Mouse (Mus musculus): ENCODE measurements around the gene Ssr4. TPM values are rescaled to one million over a fixed set of nuclear protein-coding genes. Genes with fewer than 3 reads are reported as not detected.
"Not testable (repeated sequence)": the region's sequence is repeated elsewhere in the genome, so short reads cannot be mapped to it uniquely, and the experiment has no call there.

The Ssr4 gene
- polyA plus RNA-seq (2016; fragmentation: Nextera tagmentation; extraction: Ambion mirVana) = 162 and 173 TPM in 2 replicates

GRCm38 (mm10) chrX:73786364-73787224 is at the start of gene Ssr4, which contains the start of gene Idh3g:
Gene Ssr4 (plus strand): TSS chrX:73787028.
Gene Idh3g (minus strand): TSS chrX:73786897.
- WGBS (ENCODE audit: insufficient replicate concordance) = 9% methylated on average over 50 of the region's 52 CpGs
- H3K9ac ChIP-seq = peak within 1 kb of the TSS; percentile 82
- peaks cover 31% of the 10 kb centered on the region for H3K4me1 ChIP-seq
- H3K9me3 ChIP-seq (replicated peaks) = no peaks in the 10 kb centered on the region
- peak within 1 kb of the TSS; percentile 93 for H3K27ac ChIP-seq
- peak; percentile 93 for ATAC-seq
- peak within 1 kb of the TSS; percentile 71 for H3K4me3 ChIP-seq
- H3K36me3 ChIP-seq = peaks cover 40% of the 10 kb centered on the region
- H3K4me2 ChIP-seq = peak within 1 kb of the TSS; percentile 75
- H3K27me3 ChIP-seq (replicated peaks) = peaks cover 7% of the 10 kb centered on the region

DNA sequence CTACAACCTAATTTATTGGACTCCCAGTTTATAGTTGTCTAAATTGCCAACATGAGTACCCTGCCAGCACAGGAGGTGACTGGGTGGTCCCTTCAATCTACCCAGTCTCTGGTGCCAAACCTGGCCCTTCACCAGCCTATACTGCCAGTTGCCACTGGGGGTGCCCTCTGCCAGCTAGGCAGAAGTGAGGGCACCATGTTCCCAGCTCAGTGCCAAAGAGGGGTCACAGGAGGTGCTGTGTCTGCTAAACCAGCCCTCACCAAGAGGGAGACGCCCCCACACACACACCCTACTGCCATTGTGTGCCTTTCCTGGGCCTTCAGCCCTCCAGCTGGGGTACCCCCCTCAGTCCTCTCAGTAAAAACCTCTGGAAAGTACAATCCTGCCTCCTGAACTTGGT is 48.7 kb upstream of the Ssr4 start:
- H3K4me1 ChIP-seq = no peaks in the 10 kb centered on the region
- peaks cover 7% of the 10 kb centered on the region; the same call in 1 of the 2 replicates for H3K27me3 ChIP-seq (replicated peaks)
- no peak overlapping the region for H3K9ac ChIP-seq
- WGBS (ENCODE audit: insufficient replicate concordance) = 56% methylated on average over 1 of the region's 1 CpGs
- ATAC-seq = no peak
- H3K4me2 ChIP-seq = no peak overlapping the region
- no peak overlapping the region for H3K4me3 ChIP-seq
- no peak overlapping the region for H3K27ac ChIP-seq
- no peaks in the 10 kb centered on the region for H3K9me3 ChIP-seq (replicated peaks)
- peaks cover 7% of the 10 kb centered on the region; the same call in 1 of the 2 replicates for H3K36me3 ChIP-seq

GRCm38 (mm10) chrX:73739151-73739550 is 47.7 kb upstream of the Ssr4 start:
- ATAC-seq = no peak
- H3K9me3 ChIP-seq (replicated peaks) = no peaks in the 10 kb centered on the region
- H3K36me3 ChIP-seq = peaks cover 4% of the 10 kb centered on the region; the same call in 1 of the 2 replicates
- WGBS (ENCODE audit: insufficient replicate concordance) = 48% methylated on average over 5 of the region's 5 CpGs
- no peak overlapping the region for H3K4me3 ChIP-seq
- no peak overlapping the region for H3K27ac ChIP-seq
- no peak overlapping the region for H3K9ac ChIP-seq
- H3K27me3 ChIP-seq (replicated peaks) = peaks cover 7% of the 10 kb centered on the region; the same call in 1 of the 2 replicates
- no peaks in the 10 kb centered on the region for H3K4me1 ChIP-seq
- H3K4me2 ChIP-seq = no peak overlapping the region

- WGBS (ENCODE audit: insufficient replicate concordance) = 76% methylated on average over 7 of the region's 7 CpGs
- not testable (repeated sequence) for H3K4me3 ChIP-seq; H3K4me2 ChIP-seq; H3K27me3 ChIP-seq (replicated peaks); ATAC-seq; H3K9me3 ChIP-seq (replicated peaks); H3K36me3 ChIP-seq; H3K4me1 ChIP-seq; H3K27ac ChIP-seq; H3K9ac ChIP-seq
Measured at GRCm38 (mm10) chrX:73739841-73740240, 47.0 kb upstream of the Ssr4 start.

GRCm38 (mm10) chrX:73744774-73745481 is 41.9 kb upstream of the Ssr4 start:
- no peaks in the 10 kb centered on the region for H3K4me1 ChIP-seq
- no peak for ATAC-seq
- no peak overlapping the region for H3K4me3 ChIP-seq
- no peak overlapping the region for H3K4me2 ChIP-seq
- no peak overlapping the region for H3K9ac ChIP-seq
- H3K9me3 ChIP-seq (replicated peaks) = no peaks in the 10 kb centered on the region
- H3K27ac ChIP-seq = no peak overlapping the region
- H3K27me3 ChIP-seq (replicated peaks) = no peaks in the 10 kb centered on the region
- H3K36me3 ChIP-seq = no peaks in the 10 kb centered on the region
- 53% methylated on average over 1 of the region's 1 CpGs for WGBS (ENCODE audit: insufficient replicate concordance)

DNA sequence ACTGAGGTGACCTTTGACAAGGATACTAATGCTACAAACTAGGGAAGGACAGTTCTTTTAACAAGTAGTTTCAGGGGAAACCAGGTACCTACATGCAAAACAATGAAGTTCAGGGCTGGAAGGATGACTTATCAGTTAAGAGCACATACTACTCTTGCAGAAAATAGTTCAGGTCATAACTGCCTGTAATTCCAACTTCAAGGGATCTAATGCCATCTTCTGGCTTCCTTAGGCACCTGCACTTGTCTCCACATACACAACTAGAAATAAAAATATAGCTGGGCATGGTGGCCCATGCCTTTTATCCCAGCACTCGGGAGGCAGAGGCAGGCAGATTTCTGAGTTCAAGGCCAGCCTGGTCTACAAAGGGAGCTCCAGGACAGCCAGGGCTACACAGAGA is 37.9 kb upstream of the Ssr4 start:
- no peaks in the 10 kb centered on the region for H3K27me3 ChIP-seq (replicated peaks)
- H3K27ac ChIP-seq = no peak overlapping the region
- no peaks in the 10 kb centered on the region for H3K9me3 ChIP-seq (replicated peaks)
- H3K9ac ChIP-seq = no peak overlapping the region
- H3K4me2 ChIP-seq = no peak overlapping the region
- H3K4me3 ChIP-seq = no peak overlapping the region
- 67% methylated on average over 1 of the region's 1 CpGs for WGBS (ENCODE audit: insufficient replicate concordance)
- H3K36me3 ChIP-seq = no peaks in the 10 kb centered on the region
- no peak for ATAC-seq
- H3K4me1 ChIP-seq = no peaks in the 10 kb centered on the region

GRCm38 (mm10) chrX:73756334-73757140 is 30.3 kb upstream of the Ssr4 start, which contains the start of gene Plxnb3:
Gene Plxnb3 (plus strand): TSS chrX:73757090.
- Histone ChIP-seq H3K4me2 (no peak within 1 kb of the TSS), H3K36me3 (no peaks in the 10 kb centered on the region), H3K9me3 (replicated peaks) (no peaks in the 10 kb centered on the region), H3K27ac (no peak within 1 kb of the TSS), H3K4me3 (no peak within 1 kb of the TSS), H3K27me3 (replicated peaks) (peaks cover 28% of the 10 kb centered on the region), H3K9ac (no peak within 1 kb of the TSS), H3K4me1 (no peaks in the 10 kb centered on the region)
- no peak for ATAC-seq
- WGBS (ENCODE audit: insufficient replicate concordance) = 66% methylated on average over 4 of the region's 5 CpGs

GRCm38 (mm10) chrX:73758611-73759290 is 28.1 kb upstream of the Ssr4 start:
- no peaks in the 10 kb centered on the region for H3K4me1 ChIP-seq
- ATAC-seq = no peak

GRCm38 (mm10) chrX:73765311-73765710 is 21.5 kb upstream of the Ssr4 start:
- no peak overlapping the region for H3K27ac ChIP-seq
- peaks cover 9% of the 10 kb centered on the region; the same call in 1 of the 2 replicates for H3K27me3 ChIP-seq (replicated peaks)
- no peak overlapping the region for H3K4me3 ChIP-seq
- no peak overlapping the region for H3K9ac ChIP-seq
- WGBS (ENCODE audit: insufficient replicate concordance) = 36% methylated on average over 1 of the region's 1 CpGs
- no peaks in the 10 kb centered on the region for H3K36me3 ChIP-seq
- no peak overlapping the region for H3K4me2 ChIP-seq
- H3K9me3 ChIP-seq (replicated peaks) = no peaks in the 10 kb centered on the region
- no peak for ATAC-seq
- no peaks in the 10 kb centered on the region for H3K4me1 ChIP-seq

More at GRCm38 (mm10) chrX:73758611-73759290, 28.1 kb upstream of the Ssr4 start:
- Histone ChIP-seq H3K9me3 (replicated peaks) (no peaks in the 10 kb centered on the region), H3K4me3 (no peak overlapping the region), H3K9ac (no peak overlapping the region), H3K36me3 (no peaks in the 10 kb centered on the region), H3K27me3 (replicated peaks) (peaks cover 36% of the 10 kb centered on the region), H3K4me2 (no peak overlapping the region), H3K27ac (no peak overlapping the region)
- WGBS (ENCODE audit: insufficient replicate concordance) = 78% methylated on average over 13 of the region's 13 CpGs

DNA sequence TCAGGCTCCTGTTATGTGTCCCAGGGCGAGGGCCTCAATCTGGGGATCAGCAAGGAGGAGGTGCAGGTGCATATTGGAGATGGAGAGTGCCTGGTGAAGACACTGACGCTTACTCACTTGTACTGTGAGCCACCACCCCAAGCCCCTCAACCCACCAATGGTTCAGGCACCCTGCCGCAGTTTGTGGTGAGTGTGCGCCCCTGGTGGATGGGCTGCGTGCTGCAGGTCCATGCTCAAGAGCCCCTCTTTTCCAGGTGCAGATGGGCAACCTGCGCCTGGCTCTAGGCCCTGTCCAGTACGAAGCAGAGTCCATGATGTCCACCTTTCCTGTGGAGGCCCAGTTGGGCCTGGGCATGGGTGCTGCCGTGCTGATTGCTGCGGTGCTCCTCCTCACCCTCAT is 19.6 kb upstream of the Ssr4 start:
- no peak for ATAC-seq
- Histone ChIP-seq H3K36me3 (no peaks in the 10 kb centered on the region), H3K9me3 (replicated peaks) (no peaks in the 10 kb centered on the region), H3K27ac (no peak overlapping the region), H3K4me3 (no peak overlapping the region), H3K4me2 (no peak overlapping the region), H3K9ac (no peak overlapping the region), H3K27me3 (replicated peaks) (peaks cover 8% of the 10 kb centered on the region; the same call in 1 of the 2 replicates), H3K4me1 (no peaks in the 10 kb centered on the region)
- WGBS (ENCODE audit: insufficient replicate concordance) = 55% methylated on average over 9 of the region's 9 CpGs

DNA sequence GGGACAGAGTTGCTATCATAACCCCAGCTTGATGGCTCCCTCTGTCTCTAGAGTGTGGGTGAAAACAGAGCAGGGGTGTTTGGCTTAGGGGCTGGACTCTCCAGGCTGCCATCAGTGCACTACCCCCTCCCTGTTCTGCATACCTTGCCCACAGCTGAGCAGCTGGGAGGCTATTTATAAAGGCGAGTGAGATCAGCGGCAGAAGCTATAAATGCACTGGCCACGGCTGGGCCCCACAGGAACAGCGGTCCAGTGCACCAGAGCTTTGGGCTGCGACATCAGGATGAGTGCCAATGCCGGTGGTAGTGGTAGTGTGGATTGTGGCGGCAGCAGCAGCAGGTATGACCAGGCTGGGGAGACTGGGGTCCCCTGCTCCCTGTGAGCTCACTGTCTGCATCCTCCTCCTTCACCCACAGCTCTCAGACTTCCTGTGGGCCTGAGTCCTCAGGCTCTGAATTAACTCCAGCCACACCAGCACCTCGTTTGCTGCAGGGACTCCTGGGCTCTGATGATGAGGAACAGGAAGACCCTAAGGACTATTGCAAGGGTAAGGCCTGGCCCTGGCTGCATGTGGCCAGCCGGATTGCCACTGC is 12.6 kb upstream of the Ssr4 start, which contains the start of gene Srpk3:
TSS of gene Srpk3 (plus strand) at position 238 of the 593 bp plus-strand sequence.
- no peak within 1 kb of the TSS for H3K27ac ChIP-seq
- WGBS (ENCODE audit: insufficient replicate concordance) = 34% methylated on average over 9 of the region's 9 CpGs

More for the DNA sequence above, 12.6 kb upstream of the Ssr4 start, which contains the start of gene Srpk3:
- no peaks in the 10 kb centered on the region for H3K9me3 ChIP-seq (replicated peaks)
- H3K4me1 ChIP-seq = no peaks in the 10 kb centered on the region
- peaks cover 27% of the 10 kb centered on the region for H3K36me3 ChIP-seq
- no peak within 1 kb of the TSS for H3K4me2 ChIP-seq
- peaks cover 14% of the 10 kb centered on the region; the same call in 1 of the 2 replicates for H3K27me3 ChIP-seq (replicated peaks)
- H3K4me3 ChIP-seq = no peak within 1 kb of the TSS
- no peak for ATAC-seq
- no peak within 1 kb of the TSS for H3K9ac ChIP-seq
